Mouse (Mus musculus): ENCODE measurements around the gene Ang5. TPM values are rescaled to one million over a fixed set of nuclear protein-coding genes. Genes with fewer than 3 reads are reported as not detected.
A peak's percentile ranks its signal among the peaks of the same experiment; 100 is the strongest.
"Not testable (repeated sequence)": the region's sequence is repeated elsewhere in the genome, so short reads cannot be mapped to it uniquely, and the experiment has no call there.

Gene Ang5
- polyA plus RNA-seq, 1 experiment from 2014 or later: not detected

GRCm38 (mm10) chr14:43983454-43983853 lies 26.6 kb downstream of the Ang5 start:
- Histone ChIP-seq H3K27me3 (ENCODE audit: control insufficient read depth, insufficient read depth, low read depth, low read length) (no peaks in the 10 kb centered on the region), H3K4me3 (ENCODE audit: low read depth, low read length) (no peak overlapping the region), H3K9me3 (replicated peaks; ENCODE audit: control insufficient read depth, low read length, poor library complexity, severe bottlenecking) (no peaks in the 10 kb centered on the region), H3K9ac (ENCODE audit: low read depth, low read length) (no peak overlapping the region), H3K36me3 (ENCODE audit: control insufficient read depth, insufficient read depth, low read length) (no peaks in the 10 kb centered on the region), H3K4me1 (ENCODE audit: control insufficient read depth, insufficient read depth, low read length) (no peaks in the 10 kb centered on the region), H3K27ac (ENCODE audit: low read length) (no peak overlapping the region), H3K4me2 (ENCODE audit: low read length) (no peak overlapping the region)
- WGBS: 68% methylated on average over 4 of the region's 4 CpGs
- ATAC-seq: no peak

- no peaks in the 10 kb centered on the region for H3K27me3 ChIP-seq (ENCODE audit: control insufficient read depth, insufficient read depth, low read depth, low read length)
- H3K4me3 ChIP-seq (ENCODE audit: low read depth, low read length): no peak overlapping the region
- no peak overlapping the region for H3K9ac ChIP-seq (ENCODE audit: low read depth, low read length)
- H3K4me1 ChIP-seq (ENCODE audit: control insufficient read depth, insufficient read depth, low read length): no peaks in the 10 kb centered on the region
- no peak overlapping the region for H3K4me2 ChIP-seq (ENCODE audit: low read length)
- no peaks in the 10 kb centered on the region for H3K36me3 ChIP-seq (ENCODE audit: control insufficient read depth, insufficient read depth, low read length)
- no peaks in the 10 kb centered on the region for H3K9me3 ChIP-seq (replicated peaks; ENCODE audit: control insufficient read depth, low read length, poor library complexity, severe bottlenecking)
- H3K27ac ChIP-seq (ENCODE audit: low read length): no peak overlapping the region
- 0% methylated on average over 3 of the region's 4 CpGs for WGBS
- ATAC-seq: 0 out of 2 replicates have a peak, but pooled peaks have one; percentile 66
Measured at GRCm38 (mm10) chr14:43983897-43984296, 27.0 kb downstream of the Ang5 start.

- no peak for ATAC-seq
- H3K9ac ChIP-seq (ENCODE audit: low read depth, low read length): no peak overlapping the region
- H3K9me3 ChIP-seq (replicated peaks; ENCODE audit: control insufficient read depth, low read length, poor library complexity, severe bottlenecking): no peaks in the 10 kb centered on the region
- no peak overlapping the region for H3K4me2 ChIP-seq (ENCODE audit: low read length)
- WGBS: 86% methylated on average over 2 of the region's 2 CpGs
- H3K4me1 ChIP-seq (ENCODE audit: control insufficient read depth, insufficient read depth, low read length): no peaks in the 10 kb centered on the region
- H3K36me3 ChIP-seq (ENCODE audit: control insufficient read depth, insufficient read depth, low read length): no peaks in the 10 kb centered on the region
- H3K27ac ChIP-seq (ENCODE audit: low read length): no peak overlapping the region
- no peak overlapping the region for H3K4me3 ChIP-seq (ENCODE audit: low read depth, low read length)
- no peaks in the 10 kb centered on the region for H3K27me3 ChIP-seq (ENCODE audit: control insufficient read depth, insufficient read depth, low read depth, low read length)
Measured at GRCm38 (mm10) chr14:43986147-43986546, 29.3 kb downstream of the Ang5 start.

- H3K4me2 ChIP-seq (ENCODE audit: low read length); H3K4me1 ChIP-seq (ENCODE audit: control insufficient read depth, insufficient read depth, low read length); H3K9ac ChIP-seq (ENCODE audit: low read depth, low read length); H3K9me3 ChIP-seq (replicated peaks; ENCODE audit: control insufficient read depth, low read length, poor library complexity, severe bottlenecking); H3K36me3 ChIP-seq (ENCODE audit: control insufficient read depth, insufficient read depth, low read length); H3K27ac ChIP-seq (ENCODE audit: low read length); H3K4me3 ChIP-seq (ENCODE audit: low read depth, low read length); H3K27me3 ChIP-seq (ENCODE audit: control insufficient read depth, insufficient read depth, low read depth, low read length): not testable (repeated sequence)
- peak; percentile 54; the same call in 1 of the 2 replicates for ATAC-seq
- WGBS: 22% methylated on average over 5 of the region's 5 CpGs
Measured at GRCm38 (mm10) chr14:43987404-43987803, 30.5 kb downstream of the Ang5 start.

- not testable (repeated sequence) for H3K36me3 ChIP-seq (ENCODE audit: control insufficient read depth, insufficient read depth, low read length); H3K4me3 ChIP-seq (ENCODE audit: low read depth, low read length); H3K4me2 ChIP-seq (ENCODE audit: low read length); H3K4me1 ChIP-seq (ENCODE audit: control insufficient read depth, insufficient read depth, low read length); H3K9ac ChIP-seq (ENCODE audit: low read depth, low read length); H3K27me3 ChIP-seq (ENCODE audit: control insufficient read depth, insufficient read depth, low read depth, low read length); H3K27ac ChIP-seq (ENCODE audit: low read length); ATAC-seq; H3K9me3 ChIP-seq (replicated peaks; ENCODE audit: control insufficient read depth, low read length, poor library complexity, severe bottlenecking)
- WGBS: 78% methylated on average over 2 of the region's 2 CpGs
Measured at GRCm38 (mm10) chr14:43998455-43999000, 41.7 kb downstream of the Ang5 start.

- no peak overlapping the region for H3K27ac ChIP-seq (ENCODE audit: low read length)
- WGBS: 91% methylated on average over 3 of the region's 3 CpGs
- no peak overlapping the region for H3K4me2 ChIP-seq (ENCODE audit: low read length)
- no peaks in the 10 kb centered on the region for H3K36me3 ChIP-seq (ENCODE audit: control insufficient read depth, insufficient read depth, low read length)
- no peaks in the 10 kb centered on the region for H3K9me3 ChIP-seq (replicated peaks; ENCODE audit: control insufficient read depth, low read length, poor library complexity, severe bottlenecking)
- no peak overlapping the region for H3K4me3 ChIP-seq (ENCODE audit: low read depth, low read length)
- H3K27me3 ChIP-seq (ENCODE audit: control insufficient read depth, insufficient read depth, low read depth, low read length): no peaks in the 10 kb centered on the region
- ATAC-seq: no peak
- H3K4me1 ChIP-seq (ENCODE audit: control insufficient read depth, insufficient read depth, low read length): no peaks in the 10 kb centered on the region
- no peak overlapping the region for H3K9ac ChIP-seq (ENCODE audit: low read depth, low read length)
Measured at GRCm38 (mm10) chr14:44001600-44001999, 44.7 kb downstream of the Ang5 start.

- Histone ChIP-seq H3K4me2 (ENCODE audit: low read length) (no peak within 1 kb of the TSS), H3K36me3 (ENCODE audit: control insufficient read depth, insufficient read depth, low read length) (no peaks in the 10 kb centered on the region), H3K9me3 (replicated peaks; ENCODE audit: control insufficient read depth, low read length, poor library complexity, severe bottlenecking) (no peaks in the 10 kb centered on the region), H3K9ac (ENCODE audit: low read depth, low read length) (no peak within 1 kb of the TSS), H3K4me1 (ENCODE audit: control insufficient read depth, insufficient read depth, low read length) (no peaks in the 10 kb centered on the region), H3K27me3 (ENCODE audit: control insufficient read depth, insufficient read depth, low read depth, low read length) (no peaks in the 10 kb centered on the region), H3K4me3 (ENCODE audit: low read depth, low read length) (no peak within 1 kb of the TSS), H3K27ac (ENCODE audit: low read length) (no peak within 1 kb of the TSS)
- WGBS: 88% methylated on average over 1 of the region's 1 CpGs
- ATAC-seq: no peak
Measured at GRCm38 (mm10) chr14:44002169-44002568, 45.3 kb downstream of the Ang5 start, which contains the start of gene Ang6. Gene Ang6, minus strand, starts transcription at chr14:44002269.

GRCm38 (mm10) chr14:44008021-44008420 lies 51.2 kb downstream of the Ang5 start:
- not testable (repeated sequence) for H3K4me1 ChIP-seq (ENCODE audit: control insufficient read depth, insufficient read depth, low read length); H3K27ac ChIP-seq (ENCODE audit: low read length); H3K9ac ChIP-seq (ENCODE audit: low read depth, low read length); H3K9me3 ChIP-seq (replicated peaks; ENCODE audit: control insufficient read depth, low read length, poor library complexity, severe bottlenecking); H3K4me2 ChIP-seq (ENCODE audit: low read length); H3K36me3 ChIP-seq (ENCODE audit: control insufficient read depth, insufficient read depth, low read length); H3K4me3 ChIP-seq (ENCODE audit: low read depth, low read length); H3K27me3 ChIP-seq (ENCODE audit: control insufficient read depth, insufficient read depth, low read depth, low read length); ATAC-seq
- no CpG with 5 or more reads among the region's 1 CpGs for WGBS

GRCm38 (mm10) chr14:44009686-44010085 lies 52.8 kb downstream of the Ang5 start:
- not testable (repeated sequence) for H3K36me3 ChIP-seq (ENCODE audit: control insufficient read depth, insufficient read depth, low read length); H3K27ac ChIP-seq (ENCODE audit: low read length); H3K27me3 ChIP-seq (ENCODE audit: control insufficient read depth, insufficient read depth, low read depth, low read length); H3K4me3 ChIP-seq (ENCODE audit: low read depth, low read length); H3K9ac ChIP-seq (ENCODE audit: low read depth, low read length); H3K4me1 ChIP-seq (ENCODE audit: control insufficient read depth, insufficient read depth, low read length); H3K4me2 ChIP-seq (ENCODE audit: low read length); H3K9me3 ChIP-seq (replicated peaks; ENCODE audit: control insufficient read depth, low read length, poor library complexity, severe bottlenecking); ATAC-seq
- WGBS: 52% methylated on average over 2 of the region's 2 CpGs

All from midbrain, embryonic 16.5 days (tissue).